Mouse (Mus musculus): ENCODE measurements around the gene 1810055G02Rik. TPM values are rescaled to one million over a fixed set of nuclear protein-coding genes. Genes with fewer than 3 reads are reported as not detected.

The 1810055G02Rik gene
- total RNA-seq, 2 experiments from 2014 or later = 7.3 to 7.5 TPM

- DNase-seq = no peak
- intact Hi-C loops (cut with DNase I) = no loop called here
Observed at GRCm38 (mm10) chr19:3692414-3693145, 15.5 kb upstream of the 1810055G02Rik start.

GRCm38 (mm10) chr19:3694476-3694875 is 13.6 kb upstream of the 1810055G02Rik start:
- intact Hi-C loops (cut with DNase I) = no loop called here
- DNase-seq = no peak

GRCm38 (mm10) chr19:3695006-3695405 is 13.1 kb upstream of the 1810055G02Rik start:
- intact Hi-C loops (cut with DNase I) = no loop called here

GRCm38 (mm10) chr19:3695471-3695870 is 12.6 kb upstream of the 1810055G02Rik start:
- no peak for DNase-seq
- intact Hi-C loops (cut with DNase I) = no loop called here

More at GRCm38 (mm10) chr19:3695006-3695405, 13.1 kb upstream of the 1810055G02Rik start:
- DNase-seq = no peak

GRCm38 (mm10) chr19:3695976-3696375 is 12.1 kb upstream of the 1810055G02Rik start:
- DNase-seq = no peak
- intact Hi-C loops (cut with DNase I) = no loop called here

GRCm38 (mm10) chr19:3698035-3698434 is 10.1 kb upstream of the 1810055G02Rik start:
- no peak for DNase-seq
- intact Hi-C loops (cut with DNase I) = loop anchor here (2.0 kb wide), 1 partner anchor 21 kb away; no protein-coding TSS in a partner anchor

- intact Hi-C loops (cut with DNase I) = loop anchor here (1.0 to 2.0 kb wide), 2 partner anchors 19 to 76 kb away; no protein-coding TSS in a partner anchor
Observed at GRCm38 (mm10) chr19:3699508-3700438, 8.3 kb upstream of the 1810055G02Rik start.

GRCm38 (mm10) chr19:3702460-3702859 is 5.6 kb upstream of the 1810055G02Rik start:
- no peak for DNase-seq
- intact Hi-C loops (cut with DNase I) = no loop called here

More at GRCm38 (mm10) chr19:3699508-3700438, 8.3 kb upstream of the 1810055G02Rik start:
- DNase-seq = peak; percentile 85 to 86

GRCm38 (mm10) chr19:3706258-3706657 is 1.8 kb upstream of the 1810055G02Rik start:
- intact Hi-C loops (cut with DNase I) = no loop called here

GRCm38 (mm10) chr19:3707553-3707952 is 540 bp upstream of the 1810055G02Rik start:
- no peak for DNase-seq
- intact Hi-C loops (cut with DNase I) = no loop called here

More at GRCm38 (mm10) chr19:3706258-3706657, 1.8 kb upstream of the 1810055G02Rik start:
- no peak for DNase-seq

- intact Hi-C loops (cut with DNase I) = loop anchor here (2.0 kb wide), 1 partner anchor 22 kb away; the partner anchor contains the start of gene Lrp5
- no peak for DNase-seq
Observed at GRCm38 (mm10) chr19:3709013-3709787, 1.1 kb downstream of the 1810055G02Rik start.

GRCm38 (mm10) chr19:3710436-3710835 is 2.3 kb downstream of the 1810055G02Rik start:
- DNase-seq = no peak
- intact Hi-C loops (cut with DNase I) = no loop called here

- intact Hi-C loops (cut with DNase I) = no loop called here
- no peak for DNase-seq
Observed at GRCm38 (mm10) chr19:3714381-3714780, 6.3 kb downstream of the 1810055G02Rik start.

GRCm38 (mm10) chr19:3718481-3719361 is 10.6 kb downstream of the 1810055G02Rik start:
- DNase-seq = peak; percentile 70
- intact Hi-C loops (cut with DNase I) = loop anchor here (2.0 kb wide), 2 partner anchors 20 to 96 kb away; no protein-coding TSS in a partner anchor

GRCm38 (mm10) chr19:3719362-3719891 is 11.3 kb downstream of the 1810055G02Rik start:
- peak; percentile 77 to 78 for DNase-seq
- intact Hi-C loops (cut with DNase I) = loop anchor here (2.0 kb wide), 2 partner anchors 21 to 97 kb away; no protein-coding TSS in a partner anchor

- intact Hi-C loops (cut with DNase I) = loop anchor here (5.0 kb wide), 1 partner anchor 259 kb away; no protein-coding TSS in a partner anchor
Observed at GRCm38 (mm10) chr19:3723170-3723569, 15.1 kb downstream of the 1810055G02Rik start.

GRCm38 (mm10) chr19:3723904-3724303 is 15.8 kb downstream of the 1810055G02Rik start:
- intact Hi-C loops (cut with DNase I) = loop anchor here (2.0 to 5.0 kb wide), 2 partner anchors 43 to 258 kb away; partner anchors contain the start of gene Kmt5b
- DNase-seq = peak in 1 of 2 experiments; percentile 56

More at GRCm38 (mm10) chr19:3723170-3723569, 15.1 kb downstream of the 1810055G02Rik start:
- no peak for DNase-seq

- peak; percentile 68 to 81 for DNase-seq
- intact Hi-C loops (cut with DNase I) = loop anchor here (2.0 to 5.0 kb wide), 2 partner anchors 42 to 258 kb away; partner anchors contain the start of gene Kmt5b
Observed at GRCm38 (mm10) chr19:3724779-3725178, 16.7 kb downstream of the 1810055G02Rik start.
